ENCODE assay signal across 23 mouse cellular contexts in the genomic region with DNA sequence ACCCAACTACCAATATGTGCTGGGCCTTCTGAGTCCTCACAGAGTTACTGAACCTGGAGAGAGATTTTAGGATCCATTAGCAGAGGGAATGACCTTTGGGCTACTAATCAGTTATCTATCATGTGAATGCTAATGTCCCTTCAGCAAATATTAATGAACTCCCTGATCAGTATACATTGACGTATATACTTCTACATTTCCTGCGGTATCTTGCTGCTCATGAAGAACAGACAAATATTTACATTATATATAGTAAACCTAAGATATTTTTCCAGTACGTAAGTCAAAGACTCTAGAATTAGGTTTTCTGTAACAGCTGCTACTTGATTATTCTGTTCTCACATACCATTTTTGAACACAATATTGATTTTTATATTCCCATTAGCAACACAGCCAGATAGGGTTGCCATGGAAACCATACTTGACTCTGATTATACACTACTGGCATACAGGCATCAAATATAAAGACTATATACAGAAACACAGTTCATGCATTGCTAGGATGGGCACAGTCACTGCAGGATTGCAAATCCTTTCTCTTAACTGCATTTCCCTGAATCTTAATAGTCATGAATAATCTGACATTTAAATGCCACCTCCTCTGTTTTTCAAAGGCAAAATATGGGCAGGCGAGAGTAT. TPM values are rescaled to one million over a fixed set of nuclear protein-coding genes. Genes with fewer than 3 reads are reported as not detected.
DNase-seq lines count a peak whose midpoint lies in the region; ATAC-seq lines count a peak whose summit lies in the region.
"Had no signal": no experiment of that assay in that cellular context is flagged by ENCODE, and none has a peak within 500 bp of the region (broad histone marks: within the 10 kb centered on the region; RNA-seq: fewer than 3 reads in every experiment).

No protein-coding gene starts in this region.

- no peak overlapping the region for H3K4me2 ChIP-seq in hindbrain, embryonic 13.5 days
- no peak overlapping the region for H3K4me2 ChIP-seq in hindbrain, embryonic 11.5 days (replicated peaks; ENCODE audit: low read depth, low read length)
- no peak overlapping the region for H3K4me2 ChIP-seq in intestine, embryonic 16.5 days (ENCODE audit: low read depth, low read length)
- no peak overlapping the region for H3K4me2 ChIP-seq in stomach, embryonic 16.5 days (ENCODE audit: low read depth, low read length)
- H3K4me2 ChIP-seq: embryonic facial prominence, embryonic 13.5 days; liver, embryonic 11.5 days had no signal

- H3K9ac ChIP-seq in hindbrain, embryonic 13.5 days = no peak overlapping the region
- no peak overlapping the region for H3K9ac ChIP-seq in hindbrain, embryonic 11.5 days (ENCODE audit: low read depth, low read length)
- no peak overlapping the region for H3K9ac ChIP-seq in intestine, embryonic 16.5 days (ENCODE audit: low read depth, low read length)
- H3K9ac ChIP-seq in stomach, embryonic 16.5 days (ENCODE audit: low read length) = no peak overlapping the region
- H3K9ac ChIP-seq: embryonic facial prominence, embryonic 13.5 days had no signal

- ATAC-seq in hindbrain, embryonic 13.5 days (ENCODE audit: low FRiP score) = no peak
- no peak for ATAC-seq in hindbrain, embryonic 11.5 days (ENCODE audit: low FRiP score)
- ATAC-seq in intestine, embryonic 16.5 days = peak; percentile 60
- peak; percentile 33; the same call in 1 of the 2 replicates for ATAC-seq in stomach, embryonic 16.5 days (ENCODE audit: insufficient read depth, low FRiP score)
- ATAC-seq: activated CD4-positive, CD25-positive, alpha-beta regulatory T cell, adult 4 months had no signal

- no peaks in the 10 kb centered on the region for H3K27me3 ChIP-seq in hindbrain, embryonic 13.5 days
- no peaks in the 10 kb centered on the region for H3K27me3 ChIP-seq in hindbrain, embryonic 11.5 days (ENCODE audit: control insufficient read depth, insufficient read depth, low read length)
- no peaks in the 10 kb centered on the region for H3K27me3 ChIP-seq in intestine, embryonic 16.5 days (replicated peaks; ENCODE audit: control insufficient read depth, insufficient read depth, low read length)
- H3K27me3 ChIP-seq in stomach, embryonic 16.5 days (ENCODE audit: control insufficient read depth, insufficient read depth, low read length) = no peaks in the 10 kb centered on the region
- H3K27me3 ChIP-seq: embryonic facial prominence, embryonic 13.5 days had no signal

- WGBS in hindbrain, embryonic 13.5 days = 80% methylated on average over 4 of the region's 4 CpGs
- WGBS in hindbrain, embryonic 11.5 days = 92% methylated on average over 4 of the region's 4 CpGs
- 61% methylated on average over 4 of the region's 4 CpGs for WGBS in intestine, embryonic 16.5 days
- 49% methylated on average over 4 of the region's 4 CpGs for WGBS in stomach, embryonic 16.5 days

- H3K4me1 ChIP-seq in hindbrain, embryonic 13.5 days (replicated peaks) = no peaks in the 10 kb centered on the region
- H3K4me1 ChIP-seq in hindbrain, embryonic 11.5 days (replicated peaks; ENCODE audit: control insufficient read depth, insufficient read depth, low read length) = no peaks in the 10 kb centered on the region
- no peaks in the 10 kb centered on the region for H3K4me1 ChIP-seq in intestine, embryonic 16.5 days (ENCODE audit: control insufficient read depth, insufficient read depth, low read length)
- no peaks in the 10 kb centered on the region for H3K4me1 ChIP-seq in stomach, embryonic 16.5 days (ENCODE audit: control insufficient read depth, insufficient read depth, low read length)
- H3K4me1 ChIP-seq: embryonic facial prominence, embryonic 13.5 days had no signal

- no peak for DNase-seq in hindbrain, embryonic 11.5 days (ENCODE audit: low spot score)
- peak; percentile 30 for DNase-seq in retina, embryonic 14.5 days (ENCODE audit: low spot score)
- no peak for DNase-seq in retina, postnatal 1 day
- no peak for DNase-seq in spleen, postnatal 10 days (ENCODE audit: low spot score in 2 of 2)
- no peak for DNase-seq in cerebellum, adult 11 months
- DNase-seq: adrenal gland, postnatal 10 days; cerebellum, adult 11-12 months; cerebellum, postnatal 14 days; gastrocnemius, postnatal 36 days; kidney, adult 9 months; kidney, postnatal 4 days; layer of hippocampus, adult 9-11 months; lung, adult 2 months; right cerebral cortex, adult 18-20 months; thymus, adult 2 months had no signal

- H3K4me3 ChIP-seq in hindbrain, embryonic 13.5 days = no peak overlapping the region
- H3K4me3 ChIP-seq in hindbrain, embryonic 11.5 days (ENCODE audit: low read depth, low read length) = no peak overlapping the region
- no peak overlapping the region for H3K4me3 ChIP-seq in intestine, embryonic 16.5 days (ENCODE audit: low read length)
- H3K4me3 ChIP-seq in stomach, embryonic 16.5 days (replicated peaks; ENCODE audit: low read length) = no peak overlapping the region
- H3K4me3 ChIP-seq: embryonic facial prominence, embryonic 13.5 days had no signal

- no peaks in the 10 kb centered on the region for H3K9me3 ChIP-seq in hindbrain, embryonic 13.5 days
- H3K9me3 ChIP-seq in hindbrain, embryonic 11.5 days (ENCODE audit: control insufficient read depth, low read length) = no peaks in the 10 kb centered on the region
- no peaks in the 10 kb centered on the region for H3K9me3 ChIP-seq in intestine, embryonic 16.5 days (ENCODE audit: control insufficient read depth, low read length)
- H3K9me3 ChIP-seq in stomach, embryonic 16.5 days (replicated peaks; ENCODE audit: control insufficient read depth, low read length) = no peaks in the 10 kb centered on the region
- H3K9me3 ChIP-seq: embryonic facial prominence, embryonic 13.5 days; G1E had no signal

- peaks cover 66% of the 10 kb centered on the region for H3K36me3 ChIP-seq in hindbrain, embryonic 13.5 days
- no peaks in the 10 kb centered on the region for H3K36me3 ChIP-seq in hindbrain, embryonic 11.5 days (ENCODE audit: control insufficient read depth, insufficient read depth, low read length)
- H3K36me3 ChIP-seq in intestine, embryonic 16.5 days (ENCODE audit: control insufficient read depth, insufficient read depth, low read length) = peaks cover 4% of the 10 kb centered on the region; the same call in 1 of the 2 replicates
- H3K36me3 ChIP-seq in stomach, embryonic 16.5 days (ENCODE audit: control insufficient read depth, insufficient read depth, low read length) = peaks cover 15% of the 10 kb centered on the region; the same call in 1 of the 2 replicates

- peak overlapping the region; percentile 49 for H3K27ac ChIP-seq in hindbrain, embryonic 13.5 days
- H3K27ac ChIP-seq in hindbrain, embryonic 11.5 days (ENCODE audit: low read depth, low read length) = no peak overlapping the region
- no peak overlapping the region for H3K27ac ChIP-seq in intestine, embryonic 16.5 days (ENCODE audit: low read length)
- H3K27ac ChIP-seq in stomach, embryonic 16.5 days (ENCODE audit: low read length) = no peak overlapping the region
- H3K27ac ChIP-seq: embryonic facial prominence, embryonic 13.5 days had no signal

RNA-seq across cellular contexts. Expression of a gene that starts 56.3 kb away (rescaled TPM):
- 0.23 and 0.44 TPM in 2 replicates for polyA plus RNA-seq in hindbrain, embryonic 13.5 days (2015; fragmentation: Nextera tagmentation; extraction: Ambion mirVana)
- 0.56 and 0.60 TPM in 2 replicates for polyA plus RNA-seq in hindbrain, embryonic 11.5 days (2014; fragmentation: Nextera tagmentation; extraction: Ambion mirVana)
- polyA plus RNA-seq in intestine, embryonic 16.5 days (2015; fragmentation: Nextera tagmentation; extraction: Ambion mirVana) = 0.56 and 0.66 TPM in 2 replicates
- 0.67 and 0.98 TPM in 2 replicates for polyA plus RNA-seq in stomach, embryonic 16.5 days (2015; fragmentation: Nextera tagmentation; extraction: Ambion mirVana)
- polyA plus RNA-seq: small intestine, adult 2 months; thymus, adult 2 months had no signal

Comparison
In these comparisons a context has a peak if more than half of its experiments do, and no peak if none do; other contexts are left out.
1. ATAC-seq: peak in intestine, embryonic 16.5 days (single experiment) and stomach, embryonic 16.5 days (single experiment); none in hindbrain, embryonic 13.5 days (single experiment) and hindbrain, embryonic 11.5 days (single experiment).